Mouse (Mus musculus): ENCODE data around the gene Rbm33. TPM values are rescaled to one million over a fixed set of nuclear protein-coding genes. Genes with fewer than 3 reads are reported as not detected.

Rbm33 gene
- polyA plus RNA-seq, 1 experiment = 22.9 TPM

DNA sequence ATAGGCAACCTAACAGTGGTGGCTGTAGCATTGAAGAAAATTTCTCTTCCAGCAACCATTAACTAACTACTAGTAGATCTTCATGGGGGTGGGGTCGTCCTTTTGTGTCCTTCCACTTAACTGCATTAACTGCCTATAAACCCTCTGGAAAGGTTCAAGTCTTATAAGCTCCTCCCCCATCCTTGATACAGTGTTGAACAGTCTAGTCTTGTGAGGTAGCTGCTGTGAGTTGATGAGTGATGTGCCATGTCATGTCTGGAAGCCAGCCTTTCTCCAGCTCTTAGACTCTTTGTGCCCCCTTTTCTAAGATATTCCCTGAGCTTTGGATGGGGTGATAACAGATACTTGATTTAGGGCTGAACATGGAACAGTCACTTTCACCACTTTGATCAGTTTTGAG, 7.5 kb downstream of the Rbm33 start:
- DNase-seq (ENCODE audit: low spot score) = no peak

DNA sequence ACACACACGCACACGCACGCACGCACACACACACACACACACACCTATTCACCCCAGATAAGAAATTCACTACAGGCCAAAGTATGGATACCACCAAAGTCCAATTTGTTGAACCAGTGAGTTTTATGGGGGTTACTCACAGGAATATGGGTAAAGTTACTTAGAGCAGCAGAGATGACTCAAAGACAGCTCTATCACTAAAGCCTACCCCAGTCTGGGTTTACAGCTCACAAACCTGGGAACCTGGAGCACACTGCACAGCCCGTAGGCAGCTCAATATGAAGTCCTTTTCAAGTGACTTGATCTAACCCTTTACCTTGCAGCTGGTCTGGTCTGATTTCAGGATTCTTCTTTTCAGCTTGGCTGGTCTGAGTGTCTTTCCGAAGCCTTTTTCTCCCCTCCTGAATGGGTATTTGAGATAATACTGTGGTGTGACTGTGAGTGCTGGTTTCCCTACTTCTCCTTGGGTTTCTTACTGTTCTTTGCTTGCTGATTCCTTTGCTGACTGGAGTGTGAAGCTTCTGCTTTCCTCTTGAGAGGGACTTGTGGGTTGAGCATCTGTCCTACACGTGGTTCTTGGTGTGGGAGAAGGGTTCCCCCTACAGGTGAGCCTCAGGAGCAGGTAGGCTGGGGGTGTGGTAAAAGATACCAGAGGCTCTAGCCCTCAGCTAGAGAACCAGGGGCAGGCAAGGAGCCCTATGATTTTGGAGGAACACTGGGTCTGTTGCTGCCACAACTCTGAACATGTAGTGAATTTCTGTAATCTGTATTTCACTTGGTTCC, 12.3 kb downstream of the Rbm33 start:
- no peak for DNase-seq (ENCODE audit: low spot score)

DNA sequence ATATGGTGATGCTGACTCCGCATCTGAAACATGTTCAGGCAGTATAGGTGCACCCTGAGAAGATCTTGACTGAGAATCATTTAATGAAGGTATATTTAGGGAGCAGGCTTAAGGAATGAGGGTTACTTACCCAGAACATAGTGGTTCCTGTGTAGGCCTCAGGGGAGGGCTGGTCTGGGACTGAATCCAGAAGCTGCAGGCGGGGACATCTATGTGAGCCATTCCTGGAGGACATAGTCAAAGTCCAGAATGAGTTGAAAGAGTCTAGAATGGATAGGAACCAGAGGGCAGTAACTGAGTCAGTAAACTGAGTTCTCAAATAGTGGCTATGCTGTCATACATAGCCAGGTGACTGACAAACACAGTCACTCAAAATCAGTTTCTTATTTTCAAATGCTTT, 16.8 kb downstream of the Rbm33 start:
- DNase-seq (ENCODE audit: low spot score) = no peak

DNA sequence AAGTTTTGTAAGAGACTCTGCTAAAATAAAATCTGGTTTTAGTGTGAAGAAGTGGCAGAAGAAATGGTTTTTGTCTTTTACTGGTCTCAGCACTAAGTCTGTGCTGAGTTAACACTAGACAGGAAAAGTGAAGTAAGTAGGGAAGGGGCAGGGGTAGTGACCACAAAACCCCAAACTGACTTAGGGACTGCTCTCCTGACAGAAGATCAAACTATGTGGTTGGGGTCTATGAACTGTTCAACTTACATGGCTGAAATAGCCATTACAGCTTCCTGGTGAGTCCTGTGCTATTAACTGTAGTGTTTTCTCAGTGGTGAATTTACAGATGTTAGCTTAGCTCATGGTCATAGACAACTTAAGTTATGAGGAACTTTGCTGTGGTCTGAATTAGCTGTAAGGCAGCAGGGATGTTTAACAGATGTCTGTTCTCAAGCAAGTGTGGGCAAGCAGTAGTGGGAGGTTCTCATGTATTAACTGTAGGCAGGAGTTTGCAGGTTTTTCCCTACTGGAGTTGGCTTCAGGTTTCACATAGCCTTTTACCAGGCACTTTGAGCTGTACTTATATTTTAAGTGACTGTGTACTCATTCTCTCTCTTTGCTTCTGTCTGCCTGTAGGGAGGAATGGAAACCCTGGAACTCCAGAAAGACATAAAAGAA, 35.1 kb downstream of the Rbm33 start:
- DNase-seq (ENCODE audit: low spot score) = no peak

DNA sequence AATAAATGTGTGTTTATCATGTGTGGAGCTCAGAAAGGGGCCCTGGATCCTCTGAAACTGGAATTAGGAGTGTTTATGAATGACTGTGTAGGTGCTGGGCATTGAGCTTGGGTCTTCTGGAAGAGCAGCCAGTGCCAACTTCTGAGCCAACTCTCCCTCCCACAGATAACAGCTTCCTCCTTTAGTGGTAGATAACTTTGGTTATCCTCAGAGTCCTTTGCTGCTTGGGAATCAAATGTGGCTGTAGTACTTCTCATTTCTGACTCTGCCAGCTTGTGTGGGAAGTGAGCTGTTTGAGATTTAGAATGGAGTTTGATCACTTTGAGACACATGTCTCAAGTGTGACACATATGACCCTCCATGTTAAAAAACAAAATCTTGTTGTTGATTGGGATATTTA, 38.7 kb downstream of the Rbm33 start:
- no peak for DNase-seq (ENCODE audit: low spot score)

DNA sequence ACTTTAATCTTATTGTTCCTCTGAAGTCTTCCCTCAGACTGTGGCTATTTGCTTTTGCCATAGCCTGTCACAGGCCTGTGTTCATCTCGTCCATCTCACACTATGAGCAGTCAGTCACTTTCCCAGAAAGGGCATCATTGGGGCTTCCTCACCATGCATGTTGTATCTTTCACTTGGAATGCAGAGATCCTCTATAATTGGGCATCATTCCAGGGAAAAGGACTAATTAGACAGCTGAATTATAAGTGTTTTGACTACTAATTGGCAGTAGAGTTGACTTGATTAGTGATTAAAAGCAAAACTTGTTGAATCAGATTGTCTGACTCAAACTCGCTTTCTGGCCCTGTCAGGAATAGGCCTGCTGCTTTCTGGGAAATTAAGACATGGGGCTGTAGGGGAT, 43.8 kb downstream of the Rbm33 start:
- no peak for DNase-seq (ENCODE audit: low spot score)

DNA sequence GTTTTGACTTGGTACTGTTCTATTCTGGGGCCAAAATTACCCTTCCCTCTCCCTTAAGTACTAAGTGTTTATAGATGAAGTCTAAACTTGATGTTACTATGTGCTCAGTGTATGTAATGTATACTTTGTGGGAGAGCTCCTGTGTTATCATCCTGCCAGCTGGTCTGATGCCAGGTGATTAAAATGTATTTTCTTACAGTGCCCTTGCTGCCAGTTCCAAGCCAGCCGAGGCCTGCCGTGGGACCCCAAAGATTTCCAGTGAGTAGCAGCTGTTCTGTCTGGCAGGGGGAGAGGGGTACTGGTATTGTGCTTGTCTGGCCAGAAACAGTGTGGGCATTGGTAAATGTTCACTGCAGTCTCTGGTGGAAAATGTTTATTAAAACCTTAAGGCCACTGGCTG, 51.1 kb downstream of the Rbm33 start:
- no peak for DNase-seq (ENCODE audit: low spot score)

DNA sequence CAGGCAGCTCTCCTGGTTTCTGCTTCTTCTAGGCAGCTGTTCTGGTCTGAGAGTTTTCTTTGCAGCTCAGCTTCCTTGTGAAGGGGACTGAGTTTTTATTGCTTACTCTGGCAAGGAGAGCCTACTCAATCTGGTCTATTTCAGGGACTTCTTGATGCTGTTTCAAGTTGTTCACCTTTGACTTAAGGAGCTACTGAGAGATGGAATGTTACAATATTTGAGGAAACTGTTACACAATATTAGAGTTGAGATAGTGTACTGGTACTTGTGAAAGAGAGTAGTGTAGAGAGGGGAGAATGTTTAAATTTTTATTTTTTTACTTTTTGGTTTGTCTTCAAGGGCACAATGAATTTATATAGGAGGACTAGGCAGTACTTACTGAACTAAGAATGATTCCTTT, 53.9 kb downstream of the Rbm33 start:
- DNase-seq (ENCODE audit: low spot score) = no peak

DNA sequence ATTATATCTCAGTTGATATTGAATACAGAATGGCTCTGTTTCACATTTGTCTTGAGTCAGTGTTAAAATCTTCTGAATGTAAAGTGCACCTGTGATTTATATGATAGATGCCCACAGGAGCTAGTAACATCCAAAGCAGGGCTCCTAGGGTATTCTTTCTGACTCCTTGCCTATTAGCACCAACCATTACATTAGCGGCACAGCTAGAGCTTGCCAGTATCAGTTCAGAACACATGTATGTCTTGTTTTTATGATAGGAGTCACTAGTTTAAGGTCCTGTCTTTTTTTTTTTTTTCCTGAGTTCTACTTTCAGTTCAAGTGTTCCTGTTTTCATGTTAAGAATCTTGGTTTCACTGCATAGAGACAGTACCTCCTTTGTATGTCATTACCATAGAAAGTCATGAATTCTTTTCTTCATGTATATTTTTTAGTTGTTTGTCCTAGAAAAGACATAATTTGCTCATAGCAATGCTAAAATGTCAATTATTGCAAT, 55.3 kb downstream of the Rbm33 start:
- DNase-seq (ENCODE audit: low spot score) = no peak

DNA sequence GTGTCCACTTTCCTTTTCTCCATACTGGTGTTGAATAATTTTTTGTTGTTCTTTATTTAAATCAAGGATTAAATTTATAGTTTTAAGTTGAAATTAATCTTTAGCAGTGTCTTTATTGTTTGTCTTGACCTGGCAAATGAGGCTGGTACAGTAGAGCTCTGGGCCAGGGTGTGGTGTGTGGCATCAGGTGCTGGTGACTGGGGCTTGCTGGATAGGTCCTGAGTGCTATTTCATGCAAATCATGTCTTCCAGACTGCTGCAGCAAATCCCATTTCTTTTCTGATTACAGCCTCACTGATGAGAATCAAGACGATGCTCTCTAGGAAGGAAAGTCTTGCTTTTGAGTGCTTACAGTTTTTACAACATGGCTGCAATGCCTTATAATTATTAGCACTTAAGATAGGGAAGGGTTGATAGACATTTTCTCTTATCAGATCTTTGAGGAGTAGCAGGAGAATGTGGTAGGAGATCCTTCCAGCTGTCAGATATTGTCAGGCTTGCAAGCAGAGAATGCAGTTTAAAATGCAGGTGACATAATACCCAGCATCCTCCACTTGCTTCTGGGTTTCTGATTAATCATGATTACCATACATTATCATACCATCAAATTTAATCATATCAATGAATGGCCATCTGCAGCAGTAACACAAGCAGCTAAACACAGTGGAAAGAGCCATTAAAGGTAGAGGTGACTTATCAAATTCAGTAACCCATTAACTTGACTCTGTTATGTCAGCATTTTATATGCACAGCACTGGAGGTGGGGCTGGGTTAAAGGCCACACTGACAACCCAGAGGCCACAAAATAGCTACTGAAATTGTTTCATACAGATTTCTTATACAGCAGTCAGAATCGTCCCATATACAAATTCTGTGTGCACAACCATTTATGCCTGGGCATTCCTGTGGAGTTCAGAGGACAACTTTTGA, 56.8 kb downstream of the Rbm33 start:
- no peak for DNase-seq (ENCODE audit: low spot score)

DNA sequence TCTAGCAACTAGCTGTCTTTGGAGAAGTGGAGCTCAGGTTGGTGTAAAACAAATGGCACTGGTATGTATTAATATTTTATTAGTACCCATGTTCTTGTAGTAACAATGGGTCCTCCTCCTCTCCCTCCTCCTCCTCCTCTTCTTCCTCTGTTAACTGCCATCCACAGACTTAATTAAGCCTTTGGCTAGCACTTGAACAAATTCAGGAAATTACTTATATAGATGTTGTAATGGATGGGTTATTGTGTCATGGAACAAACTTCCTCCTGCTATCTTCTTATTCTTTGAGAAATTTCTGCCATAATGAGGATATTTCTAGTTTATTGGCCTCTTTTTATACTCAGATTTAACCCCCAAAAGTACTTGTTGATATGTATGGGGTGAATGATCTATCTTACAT, 60.4 kb downstream of the Rbm33 start:
- DNase-seq (ENCODE audit: low spot score) = no peak

DNA sequence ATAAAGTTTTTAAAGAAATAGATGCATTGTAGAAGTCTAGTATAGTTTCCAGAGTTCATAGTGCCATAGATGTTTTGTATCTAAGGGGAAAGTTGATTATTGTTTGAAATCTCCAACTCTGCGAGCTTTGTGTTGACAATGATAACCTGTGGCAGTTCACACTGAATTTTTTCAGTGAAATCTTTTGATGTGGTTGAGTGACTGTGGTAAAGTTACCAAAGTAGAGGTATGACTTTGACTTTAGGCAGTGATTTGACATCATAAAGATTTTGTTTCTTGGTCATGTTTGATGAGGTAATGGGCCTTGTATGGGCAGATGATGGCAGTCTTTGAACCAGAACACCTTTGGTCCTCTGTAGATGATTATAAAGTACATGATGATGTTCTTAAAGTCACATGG, 65.4 kb downstream of the Rbm33 start:
- no peak for DNase-seq (ENCODE audit: low spot score)

DNA sequence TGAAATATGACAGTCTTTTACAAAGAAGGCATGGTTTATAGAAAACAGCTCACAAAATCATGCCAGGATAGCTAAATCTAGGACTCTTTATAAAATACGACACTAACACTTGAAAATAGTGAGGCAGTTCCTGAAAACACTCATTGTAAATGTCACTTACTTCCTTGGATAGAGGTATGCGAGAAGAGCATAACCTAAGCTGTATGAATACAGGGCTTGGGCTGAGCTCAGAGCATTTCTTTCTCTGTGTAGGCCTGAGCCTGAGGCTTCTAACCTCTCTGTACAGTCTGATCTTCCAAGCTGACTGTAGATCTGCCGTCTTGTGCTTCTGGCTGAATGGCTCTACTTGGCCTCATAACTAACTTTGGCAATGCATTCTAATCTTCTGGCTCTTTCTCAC, 69.9 kb downstream of the Rbm33 start:
- DNase-seq (ENCODE audit: low spot score) = no peak

DNA sequence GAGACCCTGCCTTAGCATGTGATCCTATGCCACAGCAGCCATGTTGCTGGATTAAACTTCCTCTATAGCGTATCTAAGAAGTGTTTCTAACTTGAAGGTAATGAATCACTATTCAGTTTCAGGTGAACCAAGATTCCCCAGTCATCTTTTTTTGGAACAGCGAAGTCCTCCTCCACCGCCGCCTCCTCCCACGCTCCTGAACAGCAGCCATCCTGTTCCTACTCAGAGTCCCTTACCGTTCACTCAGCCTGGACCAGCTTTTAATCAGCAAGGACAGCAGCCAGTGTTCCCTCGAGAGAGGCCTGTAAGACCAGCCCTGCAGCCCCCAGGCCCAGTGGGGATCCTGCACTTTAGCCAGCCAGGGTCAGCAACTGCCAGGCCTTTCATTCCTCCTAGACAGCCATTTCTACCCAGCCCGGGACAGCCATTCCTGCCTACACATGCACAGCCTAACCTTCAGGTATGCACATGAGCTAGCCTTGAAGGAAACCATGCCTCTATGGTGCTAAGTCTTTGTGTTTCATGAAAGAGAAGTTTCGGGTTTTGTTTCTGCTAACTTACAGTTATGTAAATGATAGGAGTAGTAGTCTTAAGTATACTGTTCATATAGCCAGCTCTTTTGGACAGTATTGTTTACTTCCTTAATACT, 70.7 kb downstream of the Rbm33 start:
- DNase-seq (ENCODE audit: low spot score) = no peak

DNA sequence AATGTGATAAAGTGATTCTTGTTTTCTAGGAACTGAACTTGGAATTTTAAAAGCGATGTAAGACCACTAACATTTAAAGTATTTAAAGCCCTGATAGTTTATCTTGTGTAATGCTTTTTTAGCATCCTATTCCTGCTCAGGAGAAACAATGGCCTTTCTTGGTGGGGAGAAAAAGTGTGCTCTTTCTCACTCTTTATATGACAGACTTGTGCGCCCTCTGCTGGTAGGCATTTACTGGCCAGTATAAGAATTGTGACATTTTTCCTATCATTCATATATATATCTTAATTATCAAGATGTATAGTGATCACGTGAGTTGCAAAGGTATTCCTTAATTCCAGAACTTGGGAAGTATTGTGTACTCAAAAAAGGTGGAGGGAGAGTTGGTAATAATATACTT, 71.3 kb downstream of the Rbm33 start:
- no peak for DNase-seq (ENCODE audit: low spot score)

DNA sequence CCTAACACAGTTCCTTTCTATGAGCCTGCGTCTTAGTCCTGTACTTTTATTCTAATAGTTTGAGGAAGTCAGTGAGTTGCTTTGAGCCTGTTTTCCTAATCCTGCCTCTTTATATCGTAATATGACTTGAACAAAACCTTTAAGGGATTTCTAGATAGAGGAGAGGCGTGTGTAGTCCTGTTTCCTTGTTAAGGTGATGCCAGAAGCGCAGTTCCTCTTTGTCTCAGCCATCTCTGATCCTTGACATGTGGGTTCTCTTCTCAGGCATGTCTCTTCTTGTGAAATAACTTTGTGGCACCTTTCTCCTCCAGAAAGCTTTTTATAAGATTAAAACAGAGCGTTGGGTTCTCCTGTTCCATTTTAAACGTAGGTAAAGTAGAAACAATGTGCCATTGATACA, 73.3 kb downstream of the Rbm33 start:
- no peak for DNase-seq (ENCODE audit: low spot score)

DNA sequence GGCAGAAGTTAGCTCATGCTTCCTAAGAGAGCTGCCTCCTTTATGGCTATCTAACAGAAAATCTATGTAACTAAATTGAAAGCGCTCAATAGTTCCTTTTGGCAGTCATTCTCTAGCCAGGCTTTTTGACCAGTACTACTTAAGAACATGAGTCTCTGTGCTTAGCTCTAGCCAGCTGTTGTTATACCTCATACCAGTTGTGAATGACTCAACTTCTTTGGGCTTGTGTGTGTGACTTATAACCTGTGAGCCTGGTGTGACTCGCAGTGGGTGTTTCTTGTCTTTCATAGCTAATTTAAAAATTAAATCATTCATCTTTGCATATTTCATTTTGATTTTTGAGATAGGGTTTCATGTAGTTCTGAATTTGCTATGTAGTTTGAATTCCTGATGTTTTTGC, 80.4 kb downstream of the Rbm33 start:
- no peak for DNase-seq (ENCODE audit: low spot score)

DNA sequence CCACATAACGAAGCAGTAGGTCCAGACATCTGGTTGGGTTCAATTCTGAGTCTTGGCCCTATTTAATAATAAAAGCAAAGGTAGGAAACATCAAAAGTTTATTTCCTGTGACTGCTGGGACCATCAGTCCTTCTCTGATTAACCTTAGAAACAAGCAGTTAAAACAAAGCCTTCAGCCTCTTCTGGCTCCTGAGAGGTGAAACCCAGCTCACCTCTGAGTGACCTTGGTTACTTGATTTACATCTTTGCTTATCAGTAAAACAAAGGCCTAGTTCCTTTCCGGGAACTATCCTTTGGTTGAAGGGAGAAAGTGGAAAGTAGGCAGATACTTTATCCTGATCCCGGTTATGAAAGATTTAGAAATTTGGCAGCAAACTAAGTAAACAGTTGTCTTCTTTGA, 81.8 kb downstream of the Rbm33 start:
- DNase-seq (ENCODE audit: low spot score) = no peak

DNA sequence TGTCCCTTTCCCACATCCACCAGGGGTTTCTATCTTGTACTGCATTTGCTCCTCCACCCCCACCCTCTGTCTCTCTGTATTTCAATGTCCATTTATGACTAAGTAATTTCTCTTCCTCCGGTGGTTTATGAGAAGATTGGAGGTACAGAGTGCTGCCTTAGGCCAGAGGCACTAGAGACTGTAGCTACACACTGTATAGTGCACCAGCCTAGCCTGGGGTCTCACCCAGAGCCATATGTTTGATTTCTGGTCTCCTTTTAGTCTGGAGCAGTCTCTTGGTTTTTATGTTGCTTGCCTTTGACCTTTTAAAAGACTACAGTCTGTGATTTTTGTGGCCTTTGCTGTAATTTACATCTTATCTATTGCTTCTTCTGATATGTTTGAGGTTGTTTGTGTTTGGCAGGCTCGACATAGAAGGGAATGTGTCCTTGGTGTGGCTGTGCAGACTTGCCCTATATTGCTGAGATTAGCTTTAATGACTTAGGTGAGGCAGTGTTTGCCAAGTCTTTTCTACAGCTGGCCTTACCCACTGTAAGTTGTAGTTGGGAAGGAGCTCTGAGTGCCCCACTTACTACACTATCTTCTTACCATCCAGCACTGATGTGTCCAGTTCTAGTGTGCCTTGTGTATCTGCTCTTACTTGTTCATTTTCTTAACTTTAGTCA, 82.7 kb downstream of the Rbm33 start:
- DNase-seq (ENCODE audit: low spot score) = no peak

DNA sequence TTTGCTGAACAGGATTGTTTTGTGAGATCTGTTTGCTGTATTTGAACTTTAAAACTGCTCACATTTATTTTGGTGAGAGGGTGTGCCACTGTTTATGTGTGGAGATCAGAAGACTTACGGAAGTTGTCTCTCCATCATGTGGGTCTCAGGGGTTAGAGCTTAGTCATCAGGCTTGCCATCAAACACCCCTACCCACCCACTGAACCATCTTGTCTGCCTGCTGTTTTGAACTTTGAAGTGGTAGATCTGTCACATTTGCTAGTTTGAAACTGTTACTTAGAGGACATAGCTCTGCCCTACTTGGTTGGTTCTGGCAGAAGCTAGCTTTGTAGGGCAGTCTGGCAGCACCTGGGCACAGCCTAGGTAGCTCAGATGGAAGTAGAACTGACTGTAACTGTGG, 85.8 kb downstream of the Rbm33 start:
- DNase-seq (ENCODE audit: low spot score) = no peak

DNA sequence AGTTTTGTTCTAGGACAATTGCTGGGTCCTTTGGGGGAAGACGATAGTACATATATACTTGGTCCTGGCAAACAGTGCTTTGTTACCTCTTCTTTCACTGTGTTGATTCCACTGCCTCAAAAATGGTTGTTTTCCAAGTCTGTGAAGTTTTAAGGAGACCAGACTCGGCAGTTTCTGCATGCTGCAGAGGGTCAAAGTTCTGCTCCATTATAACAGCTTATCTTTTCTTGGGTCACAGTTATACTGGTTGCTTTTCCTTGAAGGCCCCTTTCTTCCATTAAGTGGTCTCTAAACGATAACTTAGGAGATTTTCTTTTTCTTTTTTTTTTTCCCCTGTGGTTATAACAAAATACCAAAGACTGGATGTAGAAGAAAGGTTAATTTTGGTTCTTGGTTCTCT, 89.7 kb downstream of the Rbm33 start:
- no peak for DNase-seq (ENCODE audit: low spot score)

All from urinary bladder, adult 2 months (tissue).